Mouse (Mus musculus) megakaryocyte, embryonic 14.5 days (primary cell): ENCODE measurements around the gene Syne3.

Source experiments
- FLI1 ChIP-seq: IDR thresholded peaks from 2 replicates; pipeline ENCODE4 v1.6.1; 2012; ENCODE audit warnings: low read length, inconsistent platforms, mixed read lengths
- GATA1 ChIP-seq: IDR thresholded peaks from 3 replicates; pipeline ENCODE4 v1.6.1; 2012; ENCODE audit warnings: mixed read lengths, low read length, inconsistent platforms, borderline replicate concordance

- TF ChIP-seq GATA1 (no peak), FLI1 (no peak)
These were observed 11.9 kb upstream of the Syne3 start for GRCm38 (mm10) chr12:105021441-105022069.
